Mouse (Mus musculus) telencephalon, adult 2 months (tissue): Measurements from ENCODE around the gene Ptma.
A peak's percentile ranks its signal among the peaks of the same experiment; 100 is the strongest.
"Not testable (repeated sequence)": the region's sequence is repeated elsewhere in the genome, so short reads cannot be mapped to it uniquely, and the experiment has no call there.

ENCODE experiments used
- DNase-seq: peaks from one replicate; pipeline ENCODE4 v3.0.0-alpha.2; 2011; ENCODE audit warnings: low read depth, low spot score

The Ptma gene

DNA sequence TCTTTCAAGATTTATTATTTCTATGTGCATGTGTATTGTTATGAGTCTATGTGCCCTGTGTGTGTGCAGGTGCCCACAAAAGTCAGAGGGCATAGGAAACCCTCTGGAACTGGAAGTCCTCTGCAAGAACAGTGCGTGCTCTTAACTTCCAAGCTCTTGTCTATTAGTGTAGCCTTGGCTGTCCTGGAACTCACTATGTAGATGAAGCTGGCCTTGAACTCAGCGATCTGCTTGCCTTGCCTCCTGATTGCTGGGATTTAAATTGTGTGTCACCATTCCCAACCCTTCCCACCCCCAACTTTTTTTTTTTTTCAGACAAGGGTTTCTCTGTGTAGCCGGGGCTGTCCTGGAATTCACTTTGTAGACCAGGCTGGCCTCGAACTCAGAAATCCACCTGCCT is 30.2 kb upstream of the Ptma start:
- no peak for DNase-seq

DNA sequence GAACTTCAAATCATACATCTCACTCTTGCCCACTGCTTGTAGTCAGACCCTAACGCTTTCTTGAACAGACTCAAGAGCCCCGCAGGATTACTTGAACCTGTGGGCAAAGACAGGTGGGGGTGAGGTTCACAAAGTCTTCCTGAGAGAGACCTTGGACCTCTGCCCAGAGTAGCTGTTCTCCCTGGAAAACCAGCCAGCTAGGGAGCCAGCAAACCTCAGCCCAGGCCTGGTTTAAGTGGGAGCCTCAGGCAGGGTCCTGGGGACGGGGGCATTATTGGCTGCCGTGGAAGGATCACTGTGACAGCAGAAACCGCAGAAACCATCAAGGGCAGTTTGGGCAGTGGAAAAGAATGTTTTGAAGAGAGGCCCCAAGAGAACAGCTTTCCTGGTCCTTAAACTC is 29.2 kb upstream of the Ptma start:
- no peak for DNase-seq

DNA sequence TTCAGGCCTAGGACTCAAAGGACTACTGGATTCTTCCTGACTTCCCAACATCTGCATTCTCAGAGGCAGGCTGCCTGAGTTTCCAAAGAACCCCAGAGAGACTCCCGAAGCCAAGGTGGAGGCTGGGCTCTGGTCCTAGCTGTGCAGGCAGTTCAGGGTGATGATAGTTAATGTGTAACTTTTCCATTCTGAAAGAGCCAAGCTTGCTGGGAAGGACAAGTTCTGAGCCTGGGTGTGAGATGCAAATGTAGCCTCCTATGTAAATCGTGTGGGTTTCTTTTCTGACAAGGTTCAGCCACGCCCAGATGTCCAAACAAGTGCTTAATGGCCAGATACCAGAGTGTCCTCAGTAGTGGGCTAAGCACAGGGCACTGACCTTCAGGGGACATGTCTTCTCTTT is 28.5 kb upstream of the Ptma start:
- DNase-seq, result no peak

DNA sequence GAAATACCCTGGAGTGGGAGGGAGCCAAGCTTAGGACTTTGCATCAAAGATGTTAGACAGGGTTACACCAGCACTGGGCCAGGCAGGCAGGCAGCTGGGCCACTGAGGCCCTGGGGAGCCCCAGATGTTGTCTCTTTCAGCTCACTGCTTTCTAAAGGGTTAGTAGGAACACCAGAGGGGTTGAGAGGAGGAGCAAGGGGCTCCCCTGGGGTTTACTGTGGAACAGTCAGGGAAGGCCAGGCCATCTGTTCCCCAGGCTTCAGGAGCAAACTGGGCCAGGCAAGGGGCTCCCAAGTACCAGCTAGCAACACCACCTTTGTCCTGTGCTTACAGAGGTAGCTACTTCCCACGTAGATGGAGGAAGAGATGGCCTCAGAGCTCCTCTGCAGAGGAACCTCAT is 27.9 kb upstream of the Ptma start:
- no peak for DNase-seq

DNA sequence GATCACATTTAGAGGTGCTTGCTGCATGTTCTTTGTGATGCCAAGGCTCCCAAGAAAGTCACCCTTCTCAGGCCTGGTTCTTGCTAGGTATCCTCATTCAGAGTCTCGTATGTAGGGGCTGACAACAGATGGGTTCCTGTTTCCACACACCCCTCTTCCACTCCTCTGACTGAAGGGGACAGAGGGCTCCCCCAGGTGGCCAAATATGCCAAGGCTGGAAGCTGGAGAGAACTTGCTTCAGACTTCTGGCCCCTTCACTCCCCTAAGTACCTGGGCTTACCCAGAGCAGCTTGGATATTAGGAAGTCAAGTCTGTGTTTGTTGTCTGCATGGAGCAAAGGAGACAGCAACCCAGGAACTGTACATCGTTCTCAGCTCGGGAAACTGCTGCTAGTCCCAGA is 26.6 kb upstream of the Ptma start:
- DNase-seq, result no peak

DNA sequence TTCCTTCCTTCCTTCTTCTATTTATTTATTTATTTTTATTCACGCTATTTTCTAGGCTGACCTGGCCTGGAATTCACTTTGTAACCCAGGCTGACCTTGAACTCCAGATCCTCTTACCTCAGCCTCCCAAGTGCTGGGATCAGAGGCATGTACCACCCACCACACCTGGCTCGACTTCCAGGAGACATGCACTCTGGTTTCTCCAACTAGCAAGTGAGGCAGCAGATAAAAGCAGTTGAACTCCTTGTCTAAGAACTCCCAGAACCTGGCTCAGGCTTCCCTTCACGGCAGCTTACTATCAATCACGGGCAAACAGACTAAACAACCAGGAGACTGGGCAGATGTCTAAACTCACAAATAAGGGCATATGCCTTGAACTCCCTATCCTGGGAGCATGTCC is 25.8 kb upstream of the Ptma start:
- no peak for DNase-seq

DNA sequence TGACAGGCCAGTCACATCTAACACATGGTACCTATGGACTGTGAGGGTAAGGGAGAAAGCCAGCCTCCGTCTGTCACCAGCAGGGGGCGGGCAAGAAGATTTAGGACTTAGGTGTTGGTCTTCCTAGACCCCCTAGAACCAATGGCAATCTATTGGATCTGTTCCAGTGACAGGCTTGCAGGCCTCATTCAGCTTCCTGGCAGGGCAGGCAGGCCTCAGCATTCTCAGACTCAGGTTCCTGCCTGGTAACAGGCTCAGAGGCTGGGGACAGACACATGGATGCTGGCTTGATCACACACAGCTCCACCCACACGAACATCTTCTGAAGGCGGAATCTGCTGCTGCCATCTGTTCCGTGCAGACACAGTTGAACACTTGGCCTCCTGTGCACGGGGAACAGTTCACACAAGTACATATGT is 25.4 kb upstream of the Ptma start:
- DNase-seq, result peak; percentile 93

DNA sequence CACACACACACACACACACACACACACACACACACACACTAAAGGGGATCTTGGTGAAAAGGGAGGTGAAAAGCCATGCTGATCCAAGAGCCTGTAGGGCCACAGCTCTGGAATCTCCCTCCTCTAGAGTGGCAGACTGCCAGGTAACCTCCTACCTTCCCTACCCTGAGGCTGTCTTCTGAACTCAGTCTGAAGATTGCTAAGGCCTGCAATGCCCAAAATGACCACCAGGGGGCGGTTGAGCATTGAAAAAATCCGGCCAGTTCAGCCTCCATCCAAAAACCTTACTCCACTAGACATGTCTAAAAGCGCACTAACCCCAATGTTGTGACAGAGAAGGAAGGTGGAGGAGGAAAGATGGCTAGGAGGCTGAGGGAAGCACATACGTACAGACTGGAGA is 25.0 kb upstream of the Ptma start:
- peak; percentile 91 for DNase-seq

DNA sequence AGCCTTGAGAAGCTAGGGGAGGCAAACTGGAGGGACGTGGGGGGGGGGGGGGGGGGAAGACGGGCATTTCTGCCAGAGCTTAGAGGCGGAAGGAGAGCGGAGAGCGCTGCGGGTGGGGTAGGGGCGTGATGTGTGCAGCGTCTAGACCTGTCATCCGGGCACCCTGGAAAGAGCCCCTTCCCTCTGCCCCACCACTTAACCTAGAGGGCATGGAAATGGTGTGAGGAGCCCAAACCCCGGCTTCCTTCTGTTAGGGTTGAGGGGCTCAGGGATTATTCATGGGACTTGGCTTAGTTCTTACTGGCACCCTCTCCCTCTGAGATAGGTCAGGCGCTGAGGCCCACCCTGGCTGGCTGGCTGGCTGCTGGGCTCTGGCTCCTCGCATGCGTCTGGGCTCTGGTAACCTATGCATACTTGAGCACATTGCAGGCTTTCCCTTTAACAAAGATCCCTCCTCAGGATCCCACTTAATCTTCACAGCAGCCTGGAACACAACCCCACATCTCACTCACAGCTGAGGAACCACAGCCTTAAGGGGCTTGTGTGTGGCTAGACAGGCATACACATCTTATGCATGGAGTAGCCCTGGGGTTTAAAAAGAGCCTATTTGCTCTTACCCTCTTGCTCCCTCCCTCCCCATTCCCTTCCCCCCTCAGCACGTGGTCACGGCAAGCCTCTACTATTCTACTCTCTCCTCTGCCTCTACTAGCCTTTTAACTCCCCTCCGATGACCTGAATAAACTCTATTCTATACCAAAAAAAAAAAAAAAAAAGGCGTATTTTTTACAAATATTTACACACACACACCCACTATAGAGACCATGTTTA is 24.1 kb upstream of the Ptma start:
- DNase-seq, result no peak

DNA sequence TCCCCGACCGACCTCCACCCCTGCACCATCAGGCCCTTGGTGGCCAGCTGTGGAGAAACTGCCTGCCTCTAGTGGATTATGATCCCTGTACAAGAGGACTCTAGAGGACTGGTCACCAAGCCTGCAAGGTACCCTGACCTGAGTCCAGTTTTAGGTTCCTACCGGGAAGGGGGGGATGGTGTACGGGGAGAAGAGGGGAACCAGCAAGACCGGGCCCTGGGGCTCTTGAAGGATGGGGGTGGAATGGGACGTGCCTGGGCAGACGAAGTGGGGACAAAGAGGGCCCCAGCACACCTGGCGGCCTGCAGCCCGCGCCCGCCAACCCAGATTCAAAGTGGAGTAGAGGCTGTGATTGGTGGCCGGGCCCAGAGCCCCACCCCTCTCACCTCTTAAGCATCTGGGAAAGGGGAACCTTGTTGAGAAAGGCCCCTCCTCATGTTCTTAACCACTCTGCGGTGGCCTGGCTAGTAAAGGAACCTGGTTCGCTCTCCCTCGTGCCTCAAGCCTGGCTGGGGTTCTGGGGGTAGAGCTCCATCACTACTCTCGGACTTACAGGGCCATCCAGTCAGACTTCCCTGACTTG is 23.3 kb upstream of the Ptma start:
- no peak for DNase-seq

DNA sequence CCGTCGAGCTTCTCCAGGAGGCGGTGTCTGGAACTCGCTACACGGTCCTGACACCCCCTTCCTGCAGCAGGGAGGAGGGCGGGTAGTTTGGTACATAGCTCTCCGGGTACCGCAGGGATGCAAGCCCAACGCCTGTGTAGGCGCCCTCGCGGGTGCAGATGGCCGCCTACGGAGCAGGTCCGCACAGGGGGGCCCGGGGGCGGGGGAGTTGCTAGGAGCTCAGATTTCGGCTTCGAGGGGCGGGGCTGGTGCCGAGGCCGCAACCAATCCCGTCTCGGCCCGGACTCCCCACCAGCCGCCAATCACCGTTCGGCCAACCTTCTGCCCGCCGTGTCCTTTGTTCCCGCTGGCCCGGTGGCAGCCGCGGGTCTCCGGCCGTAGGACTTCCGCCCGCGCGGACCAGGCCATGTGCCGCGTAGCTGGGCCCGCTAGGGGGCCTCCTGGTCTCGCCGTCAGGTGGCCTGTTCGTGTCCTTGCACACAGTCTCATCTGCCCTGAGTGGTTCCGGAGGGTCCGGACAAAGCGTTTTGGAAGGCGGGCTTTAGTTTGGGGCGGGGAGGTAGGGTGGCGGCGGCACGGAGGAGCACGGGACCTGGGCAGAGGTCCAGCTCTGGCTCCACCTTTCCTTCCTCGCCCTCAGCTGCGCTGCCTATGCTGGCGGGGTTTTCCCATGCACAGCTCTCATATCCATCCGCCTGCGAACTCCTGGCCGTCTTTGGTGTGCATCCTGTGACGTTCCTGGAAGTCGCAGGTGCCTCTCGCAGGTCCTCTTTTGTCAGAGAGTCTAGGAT is 22.4 kb upstream of the Ptma start:
- peak; percentile 87 for DNase-seq

DNA sequence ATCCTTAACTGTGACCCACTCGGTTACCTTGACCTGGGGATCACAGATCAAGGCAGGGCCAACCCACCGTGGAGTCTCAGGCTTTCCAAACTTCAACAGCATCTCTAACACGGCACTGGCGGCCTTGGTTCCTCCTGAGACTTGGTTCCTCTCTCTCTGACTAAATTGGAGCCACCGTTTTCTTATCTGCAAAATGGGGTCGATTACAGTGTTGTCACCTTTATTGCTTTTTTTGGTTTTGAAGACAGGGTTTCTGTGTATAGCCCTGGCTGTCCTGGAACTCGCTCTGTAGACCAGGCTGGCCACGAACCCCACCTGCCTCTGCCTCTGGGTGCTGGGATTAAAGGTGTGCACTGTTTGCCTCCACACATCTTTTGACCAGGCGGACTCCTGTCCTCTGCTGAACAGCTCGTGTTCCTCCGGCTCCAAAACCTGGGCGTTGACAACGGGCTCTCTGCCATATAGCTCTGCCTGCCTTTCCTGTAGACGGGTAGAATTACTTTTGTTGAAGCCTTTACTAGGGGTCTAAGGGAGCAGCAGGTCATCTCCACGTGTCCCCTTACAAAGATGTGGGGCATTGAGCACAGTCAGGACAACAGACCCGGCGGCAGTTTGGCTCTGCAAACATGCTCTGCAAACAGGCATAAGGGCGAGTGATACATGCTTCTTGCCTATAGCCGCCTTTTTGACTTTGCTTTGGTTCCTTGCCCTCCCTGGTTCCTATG is 21.7 kb upstream of the Ptma start:
- DNase-seq, result no peak

DNA sequence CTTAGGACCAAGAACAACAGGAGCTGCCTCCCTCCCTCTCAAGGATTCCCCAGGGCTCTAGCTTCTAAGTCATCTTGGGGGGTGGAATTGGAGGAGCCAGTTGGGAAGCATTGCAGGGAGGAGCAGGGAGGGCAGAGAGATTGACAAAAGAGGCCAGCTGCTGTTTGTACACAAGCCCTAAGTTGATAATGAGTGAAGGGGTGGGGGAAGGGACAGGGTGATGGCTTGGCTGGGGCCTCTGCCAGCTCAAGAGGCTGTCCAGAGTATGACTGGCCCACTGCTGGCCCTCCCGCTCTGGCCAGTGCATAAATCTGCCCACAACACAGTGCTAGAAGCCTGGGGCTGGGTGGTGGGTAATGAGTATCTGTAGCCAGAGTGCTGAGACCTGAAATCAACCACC is 21.1 kb upstream of the Ptma start:
- no peak for DNase-seq

DNA sequence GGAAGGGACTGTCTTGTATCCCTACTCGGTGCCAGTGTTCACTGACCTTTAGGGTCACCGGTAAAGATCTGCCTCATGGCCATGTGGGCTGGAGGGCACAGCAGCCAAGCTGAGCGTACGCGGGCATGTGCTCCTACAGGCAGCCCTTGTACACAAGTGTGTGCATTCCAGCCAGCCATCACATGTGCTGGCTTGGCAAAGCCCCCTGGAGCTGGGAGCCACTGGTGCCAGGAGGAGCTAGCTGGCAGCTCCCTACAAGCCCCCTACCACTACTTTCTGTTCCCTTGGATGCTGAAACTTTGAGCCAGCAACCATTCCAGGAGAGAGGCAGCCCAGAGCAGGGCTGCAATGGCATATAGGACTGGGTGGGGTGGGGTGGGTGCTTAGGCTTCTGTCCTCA is 20.1 kb upstream of the Ptma start:
- DNase-seq, result no peak

DNA sequence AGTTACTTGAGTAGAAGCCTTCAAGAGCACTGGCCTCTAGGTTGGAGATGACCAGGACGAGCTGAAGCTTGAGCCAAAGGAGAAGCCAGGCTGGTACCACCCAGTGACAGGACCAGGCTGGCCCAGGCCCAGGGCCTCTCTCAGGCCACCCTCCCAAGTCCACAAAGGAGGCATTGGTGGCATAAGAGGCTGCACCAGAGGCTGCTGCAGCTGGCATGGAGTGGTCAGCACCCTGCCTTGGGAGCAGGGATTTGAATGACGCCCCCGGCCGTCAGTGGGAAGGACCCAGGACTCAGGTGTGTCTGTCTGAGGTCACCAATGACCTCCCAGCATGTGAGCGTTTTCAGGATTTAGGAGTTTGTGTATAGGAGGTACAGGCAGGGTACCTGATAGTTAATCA is 18.7 kb upstream of the Ptma start:
- no peak for DNase-seq

DNA sequence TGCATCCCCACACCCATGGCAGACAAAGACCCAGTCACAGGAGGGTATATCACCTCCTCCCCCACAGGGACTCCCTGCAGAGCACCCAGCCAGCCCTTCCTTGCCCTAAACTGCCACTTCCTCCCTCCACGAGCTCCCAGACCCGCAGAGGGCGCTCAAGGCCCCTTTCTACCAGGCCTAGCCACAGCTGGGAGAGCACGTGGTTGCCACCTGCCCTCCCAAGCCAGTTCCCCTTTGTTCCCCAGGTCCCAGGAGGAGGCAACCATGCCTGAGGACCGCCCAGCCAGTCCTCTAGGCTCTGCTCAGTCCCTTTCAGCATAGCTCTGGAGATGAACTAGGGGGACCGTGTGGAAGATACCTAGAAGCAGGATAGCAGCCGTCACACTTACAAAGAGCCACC is 17.1 kb upstream of the Ptma start:
- no peak for DNase-seq

DNA sequence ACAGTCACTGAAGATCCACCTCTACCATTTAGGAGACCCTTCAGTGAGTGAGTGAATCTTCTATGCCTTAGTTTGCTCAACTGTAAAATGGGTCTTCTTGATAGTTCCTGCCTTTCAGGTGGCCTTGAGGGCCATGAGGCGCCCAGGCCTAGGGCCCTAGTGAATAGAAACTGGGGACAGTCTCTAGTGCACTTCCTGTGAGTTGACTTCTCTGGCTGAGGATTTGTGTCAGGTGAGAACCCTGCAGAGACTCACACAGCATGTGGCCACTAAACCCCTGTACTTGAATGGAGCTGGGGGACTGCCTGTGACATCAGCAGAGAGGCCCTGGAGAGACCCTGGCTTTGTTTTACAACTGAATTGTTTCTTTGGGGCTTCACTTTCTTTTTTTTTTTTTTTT is 16.3 kb upstream of the Ptma start:
- DNase-seq, result no peak

DNA sequence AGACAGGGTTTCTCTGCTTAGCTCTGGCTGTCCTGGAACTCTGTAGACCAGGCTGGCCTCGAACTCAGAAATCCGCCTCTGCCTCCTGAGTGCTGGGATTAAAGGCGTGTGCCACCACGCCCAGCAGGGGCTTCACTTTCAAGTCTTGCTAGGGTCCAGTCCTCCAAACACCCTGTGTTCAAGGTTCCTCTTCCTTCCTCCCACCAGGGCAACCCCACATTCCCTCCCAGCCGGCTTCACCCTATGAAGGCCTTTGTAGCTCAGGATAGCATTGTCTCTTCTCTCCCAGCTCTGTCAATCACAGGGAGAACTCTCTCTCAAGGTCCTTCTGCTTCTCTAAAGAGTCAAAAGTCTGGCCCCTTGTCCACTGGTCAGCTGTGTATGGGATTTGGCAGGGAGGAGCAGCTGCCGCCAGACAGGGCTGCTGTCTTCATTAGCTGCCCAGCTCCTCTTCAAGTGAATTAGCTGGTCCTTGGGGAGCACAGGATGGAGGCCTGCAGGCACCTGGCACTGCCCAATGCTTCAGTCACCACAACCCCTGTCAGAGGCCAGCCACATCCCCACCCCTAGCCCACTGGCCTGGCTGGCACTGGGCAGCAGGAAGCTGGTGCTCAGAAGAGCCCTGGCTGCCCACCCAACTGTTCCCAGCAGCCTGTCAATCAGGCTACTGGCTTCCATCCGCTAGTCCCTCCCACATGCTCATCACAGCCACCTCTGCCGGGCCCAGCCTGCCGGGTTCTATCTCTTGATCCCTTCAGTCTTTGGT is 15.7 kb upstream of the Ptma start:
- no peak for DNase-seq

DNA sequence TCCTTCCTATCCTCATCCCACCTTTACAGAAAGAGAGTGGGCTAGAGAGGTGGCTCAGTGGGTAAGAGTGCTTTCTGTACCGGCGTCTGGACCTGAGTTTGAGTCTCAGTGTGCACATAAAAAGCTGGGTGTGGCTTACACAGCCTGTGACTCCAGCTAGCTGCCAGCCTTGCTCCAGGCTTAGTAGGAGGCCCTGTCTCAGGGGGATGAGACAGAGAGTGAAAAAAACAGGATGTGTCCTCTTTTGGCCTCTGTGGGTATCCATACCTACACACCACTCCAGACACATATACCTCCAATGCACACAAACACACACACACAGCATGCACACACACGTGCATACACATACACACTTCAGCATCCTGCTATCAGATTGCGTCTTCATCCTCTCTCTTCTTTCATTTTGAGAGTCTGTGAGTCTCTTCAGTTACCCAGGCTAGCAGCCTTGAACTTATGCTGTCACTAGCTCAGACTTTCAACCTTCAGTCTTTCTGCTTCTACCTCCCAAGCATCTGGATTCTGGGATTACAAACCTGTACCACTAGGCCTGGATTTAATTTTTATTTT is 14.3 kb upstream of the Ptma start:
- no peak for DNase-seq

DNA sequence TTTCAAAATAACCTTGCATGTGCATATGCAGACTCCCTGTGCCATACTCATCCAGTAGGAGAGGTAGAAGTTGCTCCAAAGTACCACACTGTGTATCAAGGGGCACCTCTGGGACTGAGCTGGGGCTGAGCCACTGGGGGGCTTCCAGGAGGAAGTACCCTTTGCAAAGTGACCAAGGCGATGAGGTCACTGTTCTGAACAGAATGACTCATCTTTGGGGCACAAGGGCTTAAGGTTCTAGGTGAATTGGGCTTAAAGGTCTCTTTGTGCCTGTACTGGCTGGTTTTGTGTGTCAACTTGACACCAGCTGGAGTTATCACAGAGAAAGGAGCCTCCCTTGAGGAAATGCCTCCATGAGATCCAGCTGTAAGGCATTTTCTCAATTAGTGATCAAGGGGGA is 13.5 kb upstream of the Ptma start:
- DNase-seq, result not testable (repeated sequence)
